Mouse (Mus musculus): ENCODE measurements around the gene Arhgef33. TPM values are rescaled to one million over a fixed set of nuclear protein-coding genes. Genes with fewer than 3 reads are reported as not detected.

Gene Arhgef33
- polyA plus RNA-seq, 1 experiment, result not detected

- peaks cover 6% of the 10 kb centered on the region for H3K36me3 ChIP-seq (ENCODE audit: control insufficient read depth, insufficient read depth)
- H3K79me3 ChIP-seq (ENCODE audit: low read depth), result peaks cover 7% of the 10 kb centered on the region
- no peak for TF ChIP-seq MYOD1 (IDR thresholded peaks at IDR 0.05; ENCODE audit: control insufficient read depth, insufficient read length, low read depth)
- no peak for TF ChIP-seq MAX (IDR thresholded peaks at IDR 0.05)
- no peak for TF ChIP-seq MYOG (IDR thresholded peaks at IDR 0.05; ENCODE audit: control insufficient read depth, extremely low read depth, insufficient read length)
- TF ChIP-seq FOSL1 (IDR thresholded peaks at IDR 0.05; ENCODE audit: insufficient read depth, low read length, poor library complexity, severe bottlenecking), result no peak
- TF ChIP-seq USF1 (IDR thresholded peaks at IDR 0.05; ENCODE audit: low read depth), result no peak
- TF ChIP-seq CTCF (IDR thresholded peaks at IDR 0.05; ENCODE audit: control insufficient read depth, insufficient read depth, insufficient read length), result no peak
- TF ChIP-seq CEBPB (IDR thresholded peaks at IDR 0.05; ENCODE audit: low read depth), result no peak
- no peak overlapping the region for H3ac ChIP-seq (ENCODE audit: control insufficient read depth, insufficient read length, low read depth)
- no peaks in the 10 kb centered on the region for H3K27me3 ChIP-seq (ENCODE audit: control insufficient read depth, insufficient read depth, insufficient read length)
- H3K79me2 ChIP-seq (ENCODE audit: control insufficient read depth, insufficient read depth), result peaks cover 33% of the 10 kb centered on the region
- H3K4me3 ChIP-seq (ENCODE audit: insufficient read depth, poor library complexity, severe bottlenecking), result no peak overlapping the region
Measured at GRCm38 (mm10) chr17:80284446-80284845, 22.8 kb upstream of the Arhgef33 start.

DNA sequence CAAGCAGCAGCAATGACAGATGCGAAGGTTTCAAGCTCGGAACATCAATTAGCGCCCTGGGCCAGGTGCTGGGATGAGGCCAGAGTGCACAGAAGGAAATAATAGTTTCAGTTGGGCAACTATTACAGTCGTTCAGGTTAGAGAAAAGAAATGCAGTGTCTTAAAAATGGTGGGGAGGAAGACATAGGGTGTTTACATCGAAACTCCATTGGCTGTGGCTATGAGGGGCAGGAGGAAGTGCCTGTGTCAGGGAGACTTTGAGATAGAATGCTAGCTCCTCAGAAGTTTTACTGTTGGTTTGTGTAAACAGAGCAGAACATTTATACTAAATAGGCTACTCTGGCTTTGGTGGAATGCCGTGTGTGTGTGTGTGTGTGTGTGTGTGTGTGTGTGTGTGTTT, 19.2 kb upstream of the Arhgef33 start:
- no peaks in the 10 kb centered on the region for H3K36me3 ChIP-seq (ENCODE audit: control insufficient read depth, insufficient read depth)
- H3K79me3 ChIP-seq (ENCODE audit: low read depth), result peaks cover 11% of the 10 kb centered on the region
- no peak overlapping the region for H3K4me3 ChIP-seq (ENCODE audit: insufficient read depth, poor library complexity, severe bottlenecking)
- peaks cover 34% of the 10 kb centered on the region for H3K79me2 ChIP-seq (ENCODE audit: control insufficient read depth, insufficient read depth)
- TF ChIP-seq CEBPB (IDR thresholded peaks at IDR 0.05; ENCODE audit: low read depth), result no peak
- H3K27me3 ChIP-seq (ENCODE audit: control insufficient read depth, insufficient read depth, insufficient read length), result no peaks in the 10 kb centered on the region
- no peak overlapping the region for H3ac ChIP-seq (ENCODE audit: control insufficient read depth, insufficient read length, low read depth)

GRCm38 (mm10) chr17:80289280-80290073, 17.7 kb upstream of the Arhgef33 start:
- Histone ChIP-seq H3K79me3 (ENCODE audit: low read depth) (peaks cover 6% of the 10 kb centered on the region), H3K4me3 (ENCODE audit: insufficient read depth, poor library complexity, severe bottlenecking) (peak overlapping the region; percentile 90), H3K79me2 (ENCODE audit: control insufficient read depth, insufficient read depth) (peaks cover 28% of the 10 kb centered on the region), H3K36me3 (ENCODE audit: control insufficient read depth, insufficient read depth) (no peaks in the 10 kb centered on the region), H3ac (ENCODE audit: control insufficient read depth, insufficient read length, low read depth) (peak overlapping the region; percentile 84), H3K27me3 (ENCODE audit: control insufficient read depth, insufficient read depth, insufficient read length) (no peaks in the 10 kb centered on the region)
- TF ChIP-seq FOSL1 (IDR thresholded peaks at IDR 0.05; ENCODE audit: insufficient read depth, low read length, poor library complexity, severe bottlenecking) (no peak), MYOG (IDR thresholded peaks at IDR 0.05; ENCODE audit: control insufficient read depth, extremely low read depth, insufficient read length) (no peak), CEBPB (IDR thresholded peaks at IDR 0.05; ENCODE audit: low read depth) (no peak), USF1 (IDR thresholded peaks at IDR 0.05; ENCODE audit: low read depth) (no peak), CTCF (IDR thresholded peaks at IDR 0.05; ENCODE audit: control insufficient read depth, insufficient read depth, insufficient read length) (no peak), MAX (IDR thresholded peaks at IDR 0.05) (no peak), MYOD1 (IDR thresholded peaks at IDR 0.05; ENCODE audit: control insufficient read depth, insufficient read length, low read depth) (no peak)

DNA sequence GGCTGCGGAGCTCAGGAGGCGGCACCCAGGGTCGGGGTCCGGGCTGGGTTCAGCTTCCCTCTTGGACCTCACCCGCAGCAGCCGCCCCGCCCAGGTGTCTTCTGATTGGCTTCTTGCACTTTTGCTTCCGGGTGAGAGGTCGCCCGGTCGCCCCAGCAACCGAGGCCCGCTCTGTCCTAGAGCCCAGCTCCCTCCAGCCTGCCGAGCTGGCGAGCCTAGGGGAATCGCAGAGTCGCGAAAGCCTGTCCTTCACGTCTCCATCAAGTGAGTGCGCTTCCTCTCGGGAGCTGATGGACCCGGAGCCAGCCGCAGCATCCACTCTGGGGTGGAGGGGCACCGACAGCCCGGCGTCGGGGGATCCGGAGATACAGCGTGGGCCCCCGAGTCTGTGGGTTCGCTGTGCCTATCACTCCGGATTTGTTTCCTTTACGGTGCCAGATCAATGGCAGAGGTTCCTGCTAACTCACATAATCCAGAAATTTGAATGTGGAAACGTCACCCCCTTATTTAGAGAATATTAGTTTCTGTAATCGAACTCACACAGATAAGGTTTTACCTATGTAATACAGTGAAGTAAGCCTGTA, 17.0 kb upstream of the Arhgef33 start, which contains the start of the genes Morn2 and Dhx57:
Gene Morn2, plus strand, starts transcription at position 130 of the 584 bp plus-strand sequence.
Gene Dhx57, minus strand, starts transcription at position 403 of the 584 bp plus-strand sequence.
- Histone ChIP-seq H3ac (ENCODE audit: control insufficient read depth, insufficient read length, low read depth) (peak within 1 kb of the TSS; percentile 84), H3K27me3 (ENCODE audit: control insufficient read depth, insufficient read depth, insufficient read length) (no peaks in the 10 kb centered on the region), H3K79me3 (ENCODE audit: low read depth) (peaks cover 4% of the 10 kb centered on the region), H3K79me2 (ENCODE audit: control insufficient read depth, insufficient read depth) (peaks cover 24% of the 10 kb centered on the region), H3K36me3 (ENCODE audit: control insufficient read depth, insufficient read depth) (no peaks in the 10 kb centered on the region), H3K4me3 (ENCODE audit: insufficient read depth, poor library complexity, severe bottlenecking) (peak within 1 kb of the TSS; percentile 90)
- no peak for TF ChIP-seq MAX (IDR thresholded peaks at IDR 0.05)
- no peak for TF ChIP-seq FOSL1 (IDR thresholded peaks at IDR 0.05; ENCODE audit: insufficient read depth, low read length, poor library complexity, severe bottlenecking)
- TF ChIP-seq CEBPB (IDR thresholded peaks at IDR 0.05; ENCODE audit: low read depth), result no peak
- TF ChIP-seq MYOD1 (IDR thresholded peaks at IDR 0.05; ENCODE audit: control insufficient read depth, insufficient read length, low read depth), result no peak
- no peak for TF ChIP-seq CTCF (IDR thresholded peaks at IDR 0.05; ENCODE audit: control insufficient read depth, insufficient read depth, insufficient read length)
- TF ChIP-seq USF1 (IDR thresholded peaks at IDR 0.05; ENCODE audit: low read depth), result no peak
- no peak for TF ChIP-seq MYOG (IDR thresholded peaks at IDR 0.05; ENCODE audit: control insufficient read depth, extremely low read depth, insufficient read length)

DNA sequence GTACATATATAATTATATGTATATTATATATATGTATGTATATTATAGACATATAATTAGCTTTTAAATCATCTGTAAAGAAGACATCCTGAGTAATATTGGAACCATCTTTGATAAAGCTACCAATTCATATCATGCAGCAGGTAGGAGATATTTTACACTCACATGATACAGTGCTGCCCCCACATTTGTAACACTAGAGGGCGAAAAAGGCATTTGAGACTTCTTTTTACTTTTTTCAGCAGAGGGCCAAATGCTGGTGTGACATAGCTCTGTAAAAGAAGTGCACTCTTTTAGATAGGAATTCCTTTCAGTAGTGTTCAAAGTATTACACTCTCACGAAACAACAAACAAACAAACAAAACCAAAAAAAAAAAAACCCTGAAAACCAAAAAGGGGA, 16.1 kb upstream of the Arhgef33 start:
- no peak overlapping the region for H3ac ChIP-seq (ENCODE audit: control insufficient read depth, insufficient read length, low read depth)
- peaks cover 24% of the 10 kb centered on the region for H3K79me2 ChIP-seq (ENCODE audit: control insufficient read depth, insufficient read depth)
- H3K4me3 ChIP-seq (ENCODE audit: insufficient read depth, poor library complexity, severe bottlenecking), result no peak overlapping the region
- H3K79me3 ChIP-seq (ENCODE audit: low read depth), result peaks cover 4% of the 10 kb centered on the region
- no peaks in the 10 kb centered on the region for H3K36me3 ChIP-seq (ENCODE audit: control insufficient read depth, insufficient read depth)
- no peaks in the 10 kb centered on the region for H3K27me3 ChIP-seq (ENCODE audit: control insufficient read depth, insufficient read depth, insufficient read length)
- TF ChIP-seq CEBPB (IDR thresholded peaks at IDR 0.05; ENCODE audit: low read depth) (no peak), MAX (IDR thresholded peaks at IDR 0.05) (no peak), MYOD1 (IDR thresholded peaks at IDR 0.05; ENCODE audit: control insufficient read depth, insufficient read length, low read depth) (no peak), USF1 (IDR thresholded peaks at IDR 0.05; ENCODE audit: low read depth) (no peak), CTCF (IDR thresholded peaks at IDR 0.05; ENCODE audit: control insufficient read depth, insufficient read depth, insufficient read length) (no peak), MYOG (IDR thresholded peaks at IDR 0.05; ENCODE audit: control insufficient read depth, extremely low read depth, insufficient read length) (no peak)

Measured in C2C12 (cell line).